Mouse (Mus musculus): ENCODE measurements at regions not wholly inside any gene's neighbourhood (a gene's known extent, or its start where the extent isn't known, plus 50 kb on each side); places are given as distances from the start of the nearest gene placed in this dataset.

GRCm38 (mm10) chr6:7476907-7477306 lies 77.8 kb upstream of the Tac1 start:
- no peak for DNase-seq

- no peak for DNase-seq
Observed at GRCm38 (mm10) chr6:7494299-7494698, 60.4 kb upstream of the Tac1 start.

GRCm38 (mm10) chr6:7496766-7497165 lies 57.9 kb upstream of the Tac1 start:
- no peak for DNase-seq

Data from right cerebral cortex, postnatal 14 days (tissue).